Mouse (Mus musculus) splenic B cell, adult 2 months (primary cell): ENCODE data around the gene Hoxa10.

Source experiments
- DNase-seq: peaks from one replicate; pipeline ENCODE4 v3.0.0-alpha.2; 2011; ENCODE audit warnings: low read depth, low spot score
- H3K27me3 ChIP-seq: 2 replicates; pipeline ENCODE4 v1.6.1; 2012; ENCODE audit warnings: mild to moderate bottlenecking, low read length, moderate library complexity, mixed read lengths; ENCODE audit not compliant: control insufficient read depth, poor library complexity, insufficient read depth, severe bottlenecking
- H3K36me3 ChIP-seq: 2 replicates; pipeline ENCODE4 v1.6.1; 2012; ENCODE audit warnings: mild to moderate bottlenecking, low read length, moderate library complexity, mixed read lengths; ENCODE audit not compliant: control insufficient read depth, poor library complexity, insufficient read depth, severe bottlenecking

Gene Hoxa10

GRCm38 (mm10) chr6:52240389-52241000 lies at the start of gene Hoxa10:
Hoxa10 (minus strand) TSS chr6:52240854.
- Histone ChIP-seq H3K27me3 (no peaks in the 10 kb centered on the region; the same call in none of the 2 replicates), H3K36me3 (no peaks in the 10 kb centered on the region)
- DNase-seq: peak; percentile 82

DNA sequence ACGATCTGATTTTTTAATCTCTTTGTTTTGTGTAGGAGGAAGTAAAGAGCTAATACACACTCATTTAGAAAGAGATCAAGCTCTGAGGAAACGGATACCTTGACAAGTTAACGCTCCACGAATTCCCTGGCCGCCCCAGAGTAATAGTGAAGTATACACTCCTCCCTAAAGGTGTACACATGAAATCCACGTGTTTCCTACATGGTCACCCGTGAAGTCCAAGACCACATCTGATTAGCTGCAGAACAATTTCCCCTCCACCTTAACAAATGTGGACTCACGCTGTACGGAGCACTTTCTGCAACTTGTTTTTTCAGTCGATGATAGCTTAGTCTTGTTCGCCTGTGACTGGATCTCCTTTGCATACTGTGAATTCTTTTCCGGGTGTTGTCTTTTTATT lies 49.5 kb upstream of the Hoxa10 start:
- peak; percentile 27 for DNase-seq
- no peaks in the 10 kb centered on the region for H3K36me3 ChIP-seq
- H3K27me3 ChIP-seq: no peaks in the 10 kb centered on the region; the same call in 1 of the 2 replicates

DNA sequence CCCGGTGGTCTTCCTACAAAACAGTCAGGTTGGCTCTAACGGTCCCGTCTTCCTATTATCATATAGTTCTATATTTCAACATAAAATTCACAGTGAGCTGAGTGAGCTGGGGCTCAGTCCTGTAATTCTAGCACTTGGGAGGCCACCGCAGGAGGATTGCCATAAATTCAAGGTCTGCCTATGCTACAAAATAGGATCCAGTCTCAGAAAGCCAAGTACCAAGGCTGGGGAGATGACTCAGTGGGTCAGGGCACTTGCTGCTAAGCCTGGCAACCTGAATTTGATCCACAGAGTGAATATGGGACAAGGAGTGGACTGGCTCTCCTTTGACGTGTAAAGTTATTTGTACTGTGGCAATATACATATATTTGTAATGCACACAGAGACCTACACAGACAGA lies 43.2 kb upstream of the Hoxa10 start:
- H3K27me3 ChIP-seq: no peaks in the 10 kb centered on the region
- H3K36me3 ChIP-seq: no peaks in the 10 kb centered on the region
- DNase-seq: no peak

GRCm38 (mm10) chr6:52281084-52281483 lies 40.4 kb upstream of the Hoxa10 start:
- H3K36me3 ChIP-seq: no peaks in the 10 kb centered on the region
- no peak for DNase-seq
- no peaks in the 10 kb centered on the region for H3K27me3 ChIP-seq

- Histone ChIP-seq H3K27me3 (peaks cover 2% of the 10 kb centered on the region), H3K36me3 (no peaks in the 10 kb centered on the region)
- DNase-seq: no peak
Observed at GRCm38 (mm10) chr6:52276920-52277319, 36.3 kb upstream of the Hoxa10 start.

DNA sequence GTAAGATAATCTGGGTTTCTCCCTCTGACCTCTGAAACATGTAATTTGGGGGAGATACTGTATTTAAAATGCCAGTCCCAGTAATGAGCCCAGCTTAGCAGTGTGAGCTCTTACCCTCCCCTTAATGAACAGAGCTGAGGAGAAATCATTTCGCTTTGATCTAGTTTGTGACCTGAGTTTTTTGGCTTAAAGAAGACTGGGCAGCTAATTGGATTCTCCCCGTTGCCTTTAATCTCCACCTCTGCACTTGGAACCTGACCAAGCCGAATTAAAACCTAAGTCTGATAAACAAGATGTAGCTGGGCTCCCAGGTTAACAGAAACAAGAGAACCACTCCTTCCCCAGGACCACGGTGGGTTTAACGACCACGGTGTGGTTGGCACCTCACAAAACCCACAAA lies 35.7 kb upstream of the Hoxa10 start:
- Histone ChIP-seq H3K36me3 (no peaks in the 10 kb centered on the region), H3K27me3 (peaks cover 2% of the 10 kb centered on the region)
- no peak for DNase-seq

DNA sequence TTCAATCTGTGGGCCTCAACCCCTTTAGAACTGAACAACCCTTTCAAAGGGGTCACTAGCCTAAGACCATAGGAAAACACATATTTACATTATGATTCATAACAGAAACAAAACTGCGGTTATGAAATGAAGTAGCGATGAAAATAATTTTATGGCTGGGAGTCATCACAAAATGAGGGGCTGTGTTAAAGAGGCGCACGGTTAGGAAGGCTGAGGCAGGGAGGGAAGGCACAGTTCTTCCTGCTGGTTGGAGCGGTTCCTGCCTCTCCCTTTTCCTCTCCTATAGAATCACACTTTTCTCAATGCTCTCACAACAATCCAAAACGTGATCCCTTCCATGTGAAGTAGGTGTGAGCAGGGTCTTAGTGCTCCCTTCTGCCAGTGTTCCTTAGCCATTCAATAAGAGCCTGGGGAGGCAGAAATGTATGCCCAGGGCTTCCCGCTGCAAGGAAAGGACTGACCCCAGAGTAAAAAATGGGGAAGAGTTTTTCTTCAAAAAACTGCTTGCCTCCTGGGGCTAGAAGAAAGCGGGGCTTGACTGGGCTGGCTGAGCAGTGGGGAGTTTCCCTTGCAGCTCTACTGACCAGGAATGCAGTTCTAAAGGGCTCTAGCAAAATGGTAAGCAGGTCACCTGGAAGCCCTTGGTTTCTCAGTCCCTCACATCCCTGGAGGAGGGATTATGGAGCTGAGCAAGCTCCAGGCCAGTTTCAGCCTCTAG lies 35.1 kb upstream of the Hoxa10 start:
- peaks cover 2% of the 10 kb centered on the region for H3K27me3 ChIP-seq
- DNase-seq: no peak
- H3K36me3 ChIP-seq: no peaks in the 10 kb centered on the region

DNA sequence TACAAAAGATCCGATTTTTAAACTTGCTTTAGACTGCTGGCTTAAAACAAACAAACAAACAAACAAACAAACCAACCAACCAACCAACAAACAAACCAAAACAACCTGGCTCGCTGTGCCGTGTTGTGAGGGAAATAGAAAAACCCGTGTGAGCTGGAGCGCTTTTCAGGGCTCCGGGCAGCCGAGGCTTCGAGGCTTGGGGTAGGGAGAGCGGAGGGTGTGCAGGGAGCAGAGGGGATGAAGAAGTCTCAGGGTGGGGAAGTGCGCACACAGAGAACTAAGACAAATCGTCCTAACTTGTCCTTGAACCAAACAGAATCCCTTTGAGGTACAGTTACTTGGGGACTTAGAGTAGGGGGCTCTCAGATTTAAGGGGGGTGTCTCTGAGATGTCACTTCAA lies 33.9 kb upstream of the Hoxa10 start:
- no peak for DNase-seq
- H3K36me3 ChIP-seq: no peaks in the 10 kb centered on the region
- peaks cover 2% of the 10 kb centered on the region for H3K27me3 ChIP-seq

GRCm38 (mm10) chr6:52273656-52274280 lies 33.1 kb upstream of the Hoxa10 start:
- H3K36me3 ChIP-seq: no peaks in the 10 kb centered on the region

GRCm38 (mm10) chr6:52272766-52273655 lies 32.4 kb upstream of the Hoxa10 start:
- H3K27me3 ChIP-seq: peaks cover 2% of the 10 kb centered on the region
- no peaks in the 10 kb centered on the region for H3K36me3 ChIP-seq
- no peak for DNase-seq

More at GRCm38 (mm10) chr6:52273656-52274280, 33.1 kb upstream of the Hoxa10 start:
- no peak for DNase-seq
- peaks cover 2% of the 10 kb centered on the region for H3K27me3 ChIP-seq

- no peaks in the 10 kb centered on the region for H3K36me3 ChIP-seq
- H3K27me3 ChIP-seq: peaks cover 2% of the 10 kb centered on the region
- peak; percentile 71 for DNase-seq
Observed at GRCm38 (mm10) chr6:52270494-52271480, 30.1 kb upstream of the Hoxa10 start.

DNA sequence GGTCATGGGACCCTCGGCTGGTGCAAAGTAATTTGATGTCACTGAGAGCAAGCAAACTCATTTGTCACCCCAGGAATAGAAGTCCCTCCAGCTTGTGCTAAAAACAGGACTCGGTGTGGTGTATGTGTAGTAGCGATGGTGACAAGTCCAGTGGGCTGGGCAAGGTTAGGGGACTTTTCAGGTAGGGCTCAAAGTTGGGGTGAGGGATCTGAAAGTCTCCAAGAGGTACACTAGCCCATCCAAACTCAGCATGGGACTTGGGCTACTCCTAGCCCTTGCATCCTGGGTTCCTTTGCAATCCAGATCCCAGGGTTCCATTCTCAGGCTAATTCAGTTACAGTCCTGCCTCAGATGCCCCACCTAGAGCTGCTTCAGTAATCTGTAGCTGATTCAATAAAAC lies 28.1 kb upstream of the Hoxa10 start:
- peaks cover 1% of the 10 kb centered on the region; the same call in 1 of the 2 replicates for H3K27me3 ChIP-seq
- no peaks in the 10 kb centered on the region for H3K36me3 ChIP-seq
- no peak for DNase-seq

GRCm38 (mm10) chr6:52268341-52268740 lies 27.7 kb upstream of the Hoxa10 start:
- Histone ChIP-seq H3K36me3 (no peaks in the 10 kb centered on the region), H3K27me3 (peaks cover 1% of the 10 kb centered on the region; the same call in 1 of the 2 replicates)
- no peak for DNase-seq
